ENCODE assay signal across 10 mouse cellular contexts in the genomic region with DNA sequence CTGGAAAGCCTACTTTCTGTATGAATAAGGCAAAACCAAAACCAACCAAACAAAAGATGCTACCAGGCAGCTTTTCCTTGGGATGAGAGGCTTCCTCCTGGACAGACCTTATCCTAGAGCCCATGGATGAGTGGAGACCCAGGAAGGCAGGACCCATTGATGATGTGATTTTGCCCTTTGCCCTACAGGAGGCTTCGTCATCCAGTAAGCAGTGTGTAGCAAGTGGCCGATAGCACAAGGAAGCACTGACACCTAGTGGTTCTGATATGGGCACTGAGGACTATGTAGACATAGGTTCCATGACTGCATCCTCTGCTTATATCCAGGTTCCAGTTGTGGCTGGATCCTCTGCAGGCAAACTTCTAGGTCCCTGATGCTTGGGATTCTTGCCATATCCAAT.
DNase-seq lines count a peak whose midpoint lies in the region; ATAC-seq lines count a peak whose summit lies in the region.
"Had no signal": no experiment of that assay in that cellular context is flagged by ENCODE, and none has a peak within 500 bp of the region (broad histone marks: within the 10 kb centered on the region; RNA-seq: fewer than 3 reads in every experiment).

No protein-coding gene starts in this region.

- H3K9me3 ChIP-seq in neural tube, embryonic 15.5 days (replicated peaks) = no peaks in the 10 kb centered on the region
- H3K9me3 ChIP-seq in intestine, embryonic 15.5 days = no peaks in the 10 kb centered on the region
- H3K9me3 ChIP-seq: embryonic facial prominence, embryonic 12.5 days; limb, embryonic 12.5 days had no signal

- DNase-seq in embryo, embryonic 10 days (ENCODE audit: low spot score) = peak; percentile 43
- DNase-seq in embryo, embryonic 9.5 days (ENCODE audit: extremely low spot score) = no peak
- no peak for DNase-seq in neural tube, embryonic 10.5 days (ENCODE audit: extremely low spot score, low spot score)
- DNase-seq in splenic B cell, adult 2 months (ENCODE audit: low read depth, low spot score) = peak; percentile 65
- no peak for DNase-seq in heart, postnatal 4 days

- no peak overlapping the region for H3K4me3 ChIP-seq in neural tube, embryonic 15.5 days (replicated peaks)
- no peak overlapping the region for H3K4me3 ChIP-seq in intestine, embryonic 15.5 days (replicated peaks)
- H3K4me3 ChIP-seq: embryonic facial prominence, embryonic 12.5 days; limb, embryonic 12.5 days had no signal

- peak; percentile 48; the same call in 1 of the 2 replicates for ATAC-seq in neural tube, embryonic 15.5 days (ENCODE audit: low FRiP score)
- peak; percentile 51; the same call in 1 of the 2 replicates for ATAC-seq in intestine, embryonic 15.5 days
- no peak for ATAC-seq in frontal cortex, adult (ENCODE audit: low TSS enrichment)

- no peaks in the 10 kb centered on the region for H3K27me3 ChIP-seq in neural tube, embryonic 15.5 days (replicated peaks)
- H3K27me3 ChIP-seq in intestine, embryonic 15.5 days (replicated peaks) = no peaks in the 10 kb centered on the region
- no peaks in the 10 kb centered on the region for H3K27me3 ChIP-seq in splenic B cell, adult 2 months (ENCODE audit: control insufficient read depth, insufficient read depth, low read length, poor library complexity, severe bottlenecking)
- H3K27me3 ChIP-seq: embryonic facial prominence, embryonic 12.5 days; limb, embryonic 12.5 days had no signal

- no peak overlapping the region for H3K9ac ChIP-seq in neural tube, embryonic 15.5 days (replicated peaks)
- no peak overlapping the region for H3K9ac ChIP-seq in intestine, embryonic 15.5 days
- H3K9ac ChIP-seq: embryonic facial prominence, embryonic 12.5 days; limb, embryonic 12.5 days had no signal

- H3K4me2 ChIP-seq in neural tube, embryonic 15.5 days = no peak overlapping the region
- no peak overlapping the region for H3K4me2 ChIP-seq in intestine, embryonic 15.5 days (replicated peaks)
- H3K4me2 ChIP-seq: embryonic facial prominence, embryonic 12.5 days; limb, embryonic 12.5 days had no signal

- WGBS in neural tube, embryonic 15.5 days = 62% methylated on average over 2 of the region's 2 CpGs
- 65% methylated on average over 2 of the region's 2 CpGs for WGBS in intestine, embryonic 15.5 days

- no peak overlapping the region for H3K27ac ChIP-seq in neural tube, embryonic 15.5 days (replicated peaks)
- no peak overlapping the region for H3K27ac ChIP-seq in intestine, embryonic 15.5 days
- H3K27ac ChIP-seq: embryonic facial prominence, embryonic 12.5 days; limb, embryonic 12.5 days had no signal

- peaks cover 10% of the 10 kb centered on the region; the same call in 1 of the 2 replicates for H3K4me1 ChIP-seq in neural tube, embryonic 15.5 days
- H3K4me1 ChIP-seq in intestine, embryonic 15.5 days (replicated peaks) = no peaks in the 10 kb centered on the region
- H3K4me1 ChIP-seq: embryonic facial prominence, embryonic 12.5 days; limb, embryonic 12.5 days had no signal

- no peaks in the 10 kb centered on the region for H3K36me3 ChIP-seq in neural tube, embryonic 15.5 days
- no peaks in the 10 kb centered on the region for H3K36me3 ChIP-seq in intestine, embryonic 15.5 days
- H3K36me3 ChIP-seq in splenic B cell, adult 2 months (ENCODE audit: control insufficient read depth, insufficient read depth, low read length, poor library complexity, severe bottlenecking) = no peaks in the 10 kb centered on the region
- H3K36me3 ChIP-seq: embryonic facial prominence, embryonic 12.5 days; limb, embryonic 12.5 days had no signal

Comparison
In these comparisons a context has a peak if more than half of its experiments do, and no peak if none do; other contexts are left out.
1. DNase-seq: peak in embryo, embryonic 10 days (single experiment) and splenic B cell, adult 2 months (single experiment); none in embryo, embryonic 9.5 days (single experiment), neural tube, embryonic 10.5 days (single experiment) and heart, postnatal 4 days (single experiment).